Mouse (Mus musculus) liver, embryonic 16.5 days (tissue): ENCODE measurements around the gene Polr3h. TPM values are rescaled to one million over a fixed set of nuclear protein-coding genes. Genes with fewer than 3 reads are reported as not detected.

Experiments used
- ATAC-seq: fragments of 200-750 bp; cut with Nextera tagmentation; 2 replicates; pipeline ENCODE4 v1.8.0; 2017; ENCODE audit warnings: low read depth, mild to moderate bottlenecking, moderate number of reproducible peaks, moderate library complexity
- H3K27ac ChIP-seq: fragments of 300-500 bp; sonication (generic); 2 replicates; pipeline ENCODE4 v1.5.1; 2014; ENCODE audit warnings: mild to moderate bottlenecking, low read length
- H3K27me3 ChIP-seq: fragments of 300-500 bp; sonication (generic); 2 replicates; pipeline ENCODE4 v1.6.1; 2014; ENCODE audit warnings: low read depth, low read length, mixed read lengths; ENCODE audit not compliant: control insufficient read depth, insufficient read depth
- H3K36me3 ChIP-seq: fragments of 300-500 bp; sonication (generic); 2 replicates; pipeline ENCODE4 v1.6.1; 2014; ENCODE audit warnings: mild to moderate bottlenecking; ENCODE audit not compliant: control insufficient read depth, insufficient read depth
- H3K4me1 ChIP-seq: fragments of 300-500 bp; sonication (generic); 2 replicates; pipeline ENCODE4 v1.6.1; 2014; ENCODE audit warnings: low read depth, low read length, mixed read lengths; ENCODE audit not compliant: control insufficient read depth
- H3K4me2 ChIP-seq: fragments of 300-500 bp; sonication (generic); 2 replicates; pipeline ENCODE4 v1.6.1; 2014; ENCODE audit warnings: low read depth, low read length, mixed read lengths
- H3K4me3 ChIP-seq: fragments of 300-500 bp; sonication (generic); 2 replicates; pipeline ENCODE4 v1.5.1; 2014; ENCODE audit warnings: low read depth, mild to moderate bottlenecking, low read length
- H3K9ac ChIP-seq: fragments of 300-500 bp; sonication (generic); 2 replicates; pipeline ENCODE4 v1.6.1; 2014; ENCODE audit warnings: low read depth, low read length
- H3K9me3 ChIP-seq: fragments of 300-500 bp; sonication (generic); replicated peaks from 2 replicates; pipeline ENCODE4 v1.6.1; 2016; ENCODE audit warnings: low read length; ENCODE audit not compliant: control insufficient read depth
- WGBS: fragments of 180-500 bp; shearing (Covaris S2); extraction: QIAGEN DNeasy Blood & Tissue Kit; methylation state at CpG from one replicate; pipeline ENCODE4 v1.1.7; 2014; ENCODE audit not compliant: insufficient replicate concordance; 5-methylcytosine and 5-hydroxymethylcytosine counted together
- polyA plus RNA-seq: library from polyadenylated mRNA; unstranded; fragments of >200 nt; fragmentation: Nextera tagmentation; extraction: Ambion mirVana; gene quantifications from 2 replicates; pipeline ENCODE4 v1.2.1, GENCODE M21; 2015

Gene Polr3h
- polyA plus RNA-seq, 1 experiment from 2014 or later, result 55.3 TPM

DNA sequence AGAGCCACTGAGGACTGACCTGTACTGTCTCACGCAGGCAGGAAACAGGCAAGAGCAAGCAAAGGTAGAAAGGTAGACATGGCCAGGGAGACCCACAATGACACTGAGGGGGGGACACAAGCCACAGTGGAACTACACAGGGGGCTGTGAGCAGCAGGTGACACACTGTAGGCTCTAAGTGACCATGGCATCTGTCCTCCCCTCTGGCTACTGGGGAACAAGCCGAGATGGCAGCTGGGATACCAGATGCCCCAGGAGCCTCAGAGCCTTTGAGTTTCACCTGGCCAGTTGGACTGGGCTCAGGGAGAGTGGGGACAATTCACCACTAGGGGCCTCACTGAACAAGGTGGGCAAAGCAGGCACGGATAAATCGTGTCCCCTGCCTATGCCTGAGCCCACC is 26.3 kb upstream of the Polr3h start:
- no peak for ATAC-seq
- H3K27me3 ChIP-seq, result no peaks in the 10 kb centered on the region
- 77% methylated on average over 4 of the region's 4 CpGs for WGBS
- no peak overlapping the region for H3K27ac ChIP-seq
- no peaks in the 10 kb centered on the region for H3K9me3 ChIP-seq
- H3K4me2 ChIP-seq, result no peak overlapping the region
- H3K9ac ChIP-seq, result no peak overlapping the region
- H3K4me3 ChIP-seq, result no peak overlapping the region
- H3K4me1 ChIP-seq, result no peaks in the 10 kb centered on the region
- H3K36me3 ChIP-seq, result no peaks in the 10 kb centered on the region

DNA sequence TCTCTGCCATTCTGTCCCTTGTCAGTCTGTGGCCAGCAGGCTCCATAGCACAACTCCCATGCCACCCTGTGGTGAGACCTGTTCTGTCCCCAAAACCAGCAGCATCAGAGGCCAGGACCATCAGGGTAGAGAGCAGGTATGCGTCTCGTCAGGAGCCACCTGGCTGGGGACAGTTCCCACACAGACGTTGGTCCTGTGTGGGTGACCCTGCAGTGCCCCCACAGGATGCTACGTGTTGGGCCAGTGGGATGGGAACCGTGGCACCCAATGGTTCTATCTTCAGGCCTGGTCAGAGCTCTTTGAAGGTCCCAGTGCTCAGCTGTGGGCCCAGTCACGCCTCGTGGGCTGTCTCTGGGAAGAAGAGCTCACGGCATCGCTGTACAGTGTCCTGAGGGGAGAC is 25.1 kb upstream of the Polr3h start:
- H3K9ac ChIP-seq, result no peak overlapping the region
- H3K9me3 ChIP-seq, result no peaks in the 10 kb centered on the region
- no peak overlapping the region for H3K27ac ChIP-seq
- 78% methylated on average over 9 of the region's 9 CpGs for WGBS
- H3K36me3 ChIP-seq, result no peaks in the 10 kb centered on the region
- no peak for ATAC-seq
- H3K4me1 ChIP-seq, result no peaks in the 10 kb centered on the region
- no peak overlapping the region for H3K4me3 ChIP-seq
- no peak overlapping the region for H3K4me2 ChIP-seq
- H3K27me3 ChIP-seq, result no peaks in the 10 kb centered on the region

- no peak overlapping the region for H3K9ac ChIP-seq
- H3K36me3 ChIP-seq, result no peaks in the 10 kb centered on the region
- whole genome bisulfite sequencing, result 74% methylated on average over 5 of the region's 5 CpGs
- H3K27me3 ChIP-seq, result no peaks in the 10 kb centered on the region
- no peak overlapping the region for H3K27ac ChIP-seq
- no peak for ATAC-seq
- H3K4me1 ChIP-seq, result no peaks in the 10 kb centered on the region
- no peak overlapping the region for H3K4me3 ChIP-seq
- H3K4me2 ChIP-seq, result no peak overlapping the region
- H3K9me3 ChIP-seq, result no peaks in the 10 kb centered on the region
Measured at GRCm38 (mm10) chr15:81950716-81951115, 24.7 kb upstream of the Polr3h start.

DNA sequence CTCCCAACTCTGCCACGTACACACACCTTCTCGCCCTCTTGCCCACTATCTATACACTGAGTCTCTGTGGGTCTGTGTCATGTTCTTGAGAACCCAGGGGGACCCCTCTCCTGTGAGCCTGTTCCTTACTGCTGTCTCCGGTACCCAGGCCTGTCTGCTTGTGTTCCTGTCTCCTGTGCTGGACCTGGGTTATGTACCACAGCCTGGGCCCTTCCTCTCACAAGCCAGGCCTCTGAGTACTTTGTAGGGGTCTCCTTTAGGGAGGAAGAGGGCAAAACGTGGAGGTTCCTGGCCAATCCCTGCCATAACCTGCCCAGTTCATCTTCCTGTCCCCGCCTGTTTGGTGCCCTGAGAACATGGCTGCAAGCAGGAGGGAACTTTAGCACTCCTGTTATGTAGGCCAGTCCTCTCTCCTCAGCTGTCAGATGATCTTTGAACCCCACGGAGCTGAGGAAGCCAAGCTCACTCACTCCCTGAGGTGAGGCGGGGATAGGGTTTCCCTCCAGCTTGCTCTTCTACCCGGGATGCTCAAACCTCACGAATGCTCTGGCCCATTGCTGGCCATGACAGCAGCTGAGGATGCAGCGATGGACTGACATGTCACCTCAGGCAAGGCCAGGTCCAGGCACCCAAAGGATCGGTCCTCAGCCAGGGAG is 23.6 kb upstream of the Polr3h start:
- no peaks in the 10 kb centered on the region for H3K9me3 ChIP-seq
- H3K27me3 ChIP-seq, result no peaks in the 10 kb centered on the region
- no peak overlapping the region for H3K4me2 ChIP-seq
- no peak for ATAC-seq
- no peaks in the 10 kb centered on the region for H3K36me3 ChIP-seq
- WGBS, result 66% methylated on average over 11 of the region's 11 CpGs
- H3K4me1 ChIP-seq, result no peaks in the 10 kb centered on the region
- no peak overlapping the region for H3K9ac ChIP-seq
- H3K27ac ChIP-seq, result no peak overlapping the region
- no peak overlapping the region for H3K4me3 ChIP-seq

DNA sequence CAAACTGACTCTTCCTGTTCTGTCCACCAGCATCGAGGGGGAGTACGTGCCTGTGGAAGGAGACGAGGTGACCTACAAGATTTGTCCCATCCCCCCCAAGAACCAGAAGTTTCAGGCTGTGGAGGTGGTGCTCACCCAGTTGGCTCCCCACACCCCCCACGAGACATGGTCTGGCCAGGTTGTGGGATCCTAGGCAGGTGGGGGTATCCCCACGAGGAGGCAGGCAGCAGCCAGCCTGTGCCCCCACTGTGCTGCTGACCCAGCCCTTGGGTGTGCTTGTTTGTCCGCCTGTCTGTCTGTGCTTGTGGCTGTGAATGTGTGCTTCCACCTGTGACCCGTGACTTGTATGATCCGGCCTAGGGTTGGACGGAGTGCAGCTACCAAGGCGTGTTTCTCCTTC is 23.0 kb upstream of the Polr3h start:
- Histone ChIP-seq H3K27ac (no peak overlapping the region), H3K9ac (no peak overlapping the region), H3K9me3 (no peaks in the 10 kb centered on the region), H3K4me1 (no peaks in the 10 kb centered on the region), H3K36me3 (no peaks in the 10 kb centered on the region), H3K27me3 (no peaks in the 10 kb centered on the region), H3K4me2 (no peak overlapping the region), H3K4me3 (no peak overlapping the region)
- no peak for ATAC-seq
- 68% methylated on average over 10 of the region's 10 CpGs for WGBS

GRCm38 (mm10) chr15:81943176-81943749 is 17.2 kb upstream of the Polr3h start:
- no peak for ATAC-seq
- Histone ChIP-seq H3K27ac (no peak overlapping the region), H3K27me3 (peaks cover 3% of the 10 kb centered on the region; the same call in 1 of the 2 replicates), H3K36me3 (no peaks in the 10 kb centered on the region), H3K4me2 (no peak overlapping the region), H3K4me3 (no peak overlapping the region), H3K9ac (no peak overlapping the region), H3K4me1 (peaks cover 5% of the 10 kb centered on the region), H3K9me3 (no peaks in the 10 kb centered on the region)
- 34% methylated on average over 9 of the region's 9 CpGs for WGBS

DNA sequence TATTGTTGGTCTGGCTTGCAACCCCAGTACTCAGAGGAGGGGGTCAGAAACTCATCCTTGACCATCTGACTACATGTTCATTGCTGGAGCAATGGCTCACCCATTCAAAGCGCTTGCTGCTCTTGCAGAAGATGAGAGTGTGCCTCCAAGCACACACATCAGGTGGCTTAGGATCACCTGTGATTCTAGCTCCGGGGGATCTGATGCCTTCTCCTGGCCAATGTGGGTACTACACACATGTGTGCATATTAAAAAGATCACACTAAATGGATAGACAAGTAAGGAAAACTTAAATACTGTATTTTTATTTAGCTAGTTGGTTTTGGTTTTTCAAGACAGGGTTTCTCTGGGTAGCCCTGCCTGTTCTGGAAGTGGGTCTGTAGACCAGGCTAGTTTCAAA is 15.0 kb upstream of the Polr3h start:
- Histone ChIP-seq H3K27ac (no peak overlapping the region), H3K9ac (no peak overlapping the region), H3K27me3 (peaks cover 19% of the 10 kb centered on the region), H3K36me3 (no peaks in the 10 kb centered on the region), H3K4me3 (no peak overlapping the region), H3K4me2 (no peak overlapping the region), H3K9me3 (no peaks in the 10 kb centered on the region), H3K4me1 (peaks cover 5% of the 10 kb centered on the region)
- no peak for ATAC-seq
- 77% methylated on average over 2 of the region's 2 CpGs for WGBS

- Histone ChIP-seq H3K27ac (no peak overlapping the region), H3K27me3 (peaks cover 19% of the 10 kb centered on the region), H3K4me2 (no peak overlapping the region), H3K9ac (no peak overlapping the region), H3K4me3 (no peak overlapping the region), H3K36me3 (no peaks in the 10 kb centered on the region), H3K4me1 (peaks cover 5% of the 10 kb centered on the region), H3K9me3 (no peaks in the 10 kb centered on the region)
- WGBS, result 76% methylated on average over 5 of the region's 5 CpGs
- no peak for ATAC-seq
Measured at GRCm38 (mm10) chr15:81940219-81940618, 14.2 kb upstream of the Polr3h start.

- no peaks in the 10 kb centered on the region for H3K36me3 ChIP-seq
- H3K4me3 ChIP-seq, result no peak overlapping the region
- 38% methylated on average over 4 of the region's 4 CpGs for WGBS
- H3K4me1 ChIP-seq, result peaks cover 5% of the 10 kb centered on the region
- ATAC-seq, result peak; percentile 63
- H3K4me2 ChIP-seq, result no peak overlapping the region
- no peak overlapping the region for H3K27ac ChIP-seq
- no peaks in the 10 kb centered on the region for H3K9me3 ChIP-seq
- H3K9ac ChIP-seq, result no peak overlapping the region
- peaks cover 19% of the 10 kb centered on the region for H3K27me3 ChIP-seq
Measured at GRCm38 (mm10) chr15:81939774-81940173, 13.7 kb upstream of the Polr3h start.
